Mouse (Mus musculus) brain, embryonic 14.5 days (tissue): ENCODE measurements at regions not wholly inside any gene's neighbourhood (a gene's known extent, or its start where the extent isn't known, plus 50 kb on each side); places are given as distances from the start of the nearest gene placed in this dataset.

ENCODE experiments used
- DNase-seq: peaks from one replicate; pipeline ENCODE4 v3.0.0-alpha.2; 2011; ENCODE audit warnings: low read depth
- CTCF ChIP-seq: fragments of 200-500 bp; IDR thresholded peaks from 2 replicates; pipeline ENCODE4 v1.5.1; 2012; ENCODE audit warnings: inconsistent platforms, mild to moderate bottlenecking, moderate library complexity, borderline replicate concordance; ENCODE audit not compliant: insufficient read depth, insufficient read length; ENCODE audit errors: extremely low read depth
- POLR2A ChIP-seq: fragments of 200-500 bp; IDR thresholded peaks from 2 replicates; pipeline ENCODE4 v1.6.1; 2012; ENCODE audit warnings: mild to moderate bottlenecking, inconsistent platforms, borderline replicate concordance; ENCODE audit not compliant: poor library complexity, insufficient read depth, insufficient read length, severe bottlenecking; ENCODE audit errors: extremely low read depth

- TF ChIP-seq CTCF = no peak
- no peak for TF ChIP-seq POLR2A
- DNase-seq = no peak
These were observed 97.8 kb downstream of the Tmsb4x start for GRCm38 (mm10) chrX:167111059-167111871.

GRCm38 (mm10) chrX:167108356-167108755 is 100.8 kb downstream of the Tmsb4x start:
- DNase-seq = no peak
- TF ChIP-seq POLR2A (no peak), CTCF (no peak)

GRCm38 (mm10) chrX:167107469-167107868 is 101.6 kb downstream of the Tmsb4x start:
- no peak for DNase-seq
- TF ChIP-seq POLR2A (no peak), CTCF (no peak)

- TF ChIP-seq POLR2A (no peak), CTCF (no peak)
- DNase-seq = peak; percentile 71
These were observed 103.1 kb downstream of the Tmsb4x start for GRCm38 (mm10) chrX:167105931-167106417.

GRCm38 (mm10) chrX:167105354-167105753 is 103.8 kb downstream of the Tmsb4x start:
- DNase-seq = no peak
- TF ChIP-seq POLR2A (no peak), CTCF (no peak)

- TF ChIP-seq CTCF = no peak
- TF ChIP-seq POLR2A = no peak
- DNase-seq = peak; percentile 42
These were observed 104.9 kb downstream of the Tmsb4x start for GRCm38 (mm10) chrX:167104247-167104621.

GRCm38 (mm10) chrX:167103501-167104246 is 105.4 kb downstream of the Tmsb4x start:
- no peak for TF ChIP-seq CTCF
- no peak for TF ChIP-seq POLR2A
- peak; percentile 73 for DNase-seq

- TF ChIP-seq CTCF = no peak
- TF ChIP-seq POLR2A = no peak
- DNase-seq = peak; percentile 9
These were observed 107.2 kb downstream of the Tmsb4x start for GRCm38 (mm10) chrX:167101929-167102328.

- DNase-seq = peak; percentile 11
- no peak for TF ChIP-seq CTCF
- no peak for TF ChIP-seq POLR2A
These were observed 109.7 kb downstream of the Tmsb4x start for GRCm38 (mm10) chrX:167099411-167099810.

- DNase-seq = no peak
- TF ChIP-seq POLR2A (no peak), CTCF (no peak)
These were observed 110.2 kb downstream of the Tmsb4x start for GRCm38 (mm10) chrX:167098914-167099313.

- DNase-seq = no peak
- TF ChIP-seq POLR2A = no peak
These were observed 117.3 kb downstream of the Tmsb4x start for GRCm38 (mm10) chrX:167091841-167092240.
